Mouse (Mus musculus): Measurements from ENCODE around the gene Cirbp. TPM values are rescaled to one million over a fixed set of nuclear protein-coding genes. Genes with fewer than 3 reads are reported as not detected.

The Cirbp gene
- polyA plus RNA-seq (2015; fragmentation: Nextera tagmentation; extraction: Ambion mirVana): 149 and 194 TPM in 2 replicates

GRCm38 (mm10) chr10:80165392-80166128 is at the start of gene Cirbp:
Gene Cirbp (plus strand): TSS chr10:80165985.
- ATAC-seq (ENCODE audit: low FRiP score, low read depth): no peak
- Histone ChIP-seq H3K4me2 (replicated peaks) (peak within 1 kb of the TSS; percentile 92), H3K4me1 (peaks cover 73% of the 10 kb centered on the region), H3K27me3 (no peaks in the 10 kb centered on the region), H3K27ac (peak within 1 kb of the TSS; percentile 79; the same call in 1 of the 2 replicates), H3K4me3 (peak within 1 kb of the TSS; percentile 84), H3K9ac (peak within 1 kb of the TSS; percentile 63), H3K9me3 (no peaks in the 10 kb centered on the region), H3K36me3 (peaks cover 13% of the 10 kb centered on the region)
- WGBS: 16% methylated on average over 20 of the region's 20 CpGs

GRCm38 (mm10) chr10:80116563-80116926 is 49.2 kb upstream of the Cirbp start:
- no peak for ATAC-seq (ENCODE audit: low FRiP score, low read depth)
- Histone ChIP-seq H3K4me3 (peak overlapping the region; percentile 96), H3K36me3 (peaks cover 36% of the 10 kb centered on the region), H3K9ac (peak overlapping the region; percentile 91), H3K27ac (peak overlapping the region; percentile 44; the same call in 1 of the 2 replicates), H3K27me3 (no peaks in the 10 kb centered on the region), H3K4me2 (replicated peaks) (peak overlapping the region; percentile 96), H3K4me1 (peaks cover 41% of the 10 kb centered on the region), H3K9me3 (no peaks in the 10 kb centered on the region; the same call in 1 of the 2 replicates)
- under 1% methylated on average over 27 of the region's 27 CpGs for WGBS

- H3K36me3 ChIP-seq: peaks cover 41% of the 10 kb centered on the region
- peak overlapping the region; percentile 44; the same call in 1 of the 2 replicates for H3K27ac ChIP-seq
- WGBS: 5% methylated on average over 30 of the region's 30 CpGs
Observed at GRCm38 (mm10) chr10:80116927-80117691, 48.7 kb upstream of the Cirbp start.

GRCm38 (mm10) chr10:80117736-80118135 is 48.0 kb upstream of the Cirbp start:
- H3K9ac ChIP-seq: peak overlapping the region; percentile 91
- no peak for ATAC-seq (ENCODE audit: low FRiP score, low read depth)
- H3K36me3 ChIP-seq: peaks cover 46% of the 10 kb centered on the region
- WGBS: 43% methylated on average over 1 of the region's 1 CpGs
- no peaks in the 10 kb centered on the region for H3K27me3 ChIP-seq
- peak overlapping the region; percentile 96 for H3K4me2 ChIP-seq (replicated peaks)
- peaks cover 41% of the 10 kb centered on the region for H3K4me1 ChIP-seq
- H3K4me3 ChIP-seq: peak overlapping the region; percentile 96
- H3K9me3 ChIP-seq: no peaks in the 10 kb centered on the region; the same call in 1 of the 2 replicates
- no peak overlapping the region; the same call in 1 of the 2 replicates for H3K27ac ChIP-seq

More at GRCm38 (mm10) chr10:80116927-80117691, 48.7 kb upstream of the Cirbp start:
- no peak for ATAC-seq (ENCODE audit: low FRiP score, low read depth)
- Histone ChIP-seq H3K9ac (peak overlapping the region; percentile 91), H3K4me1 (peaks cover 41% of the 10 kb centered on the region), H3K27me3 (no peaks in the 10 kb centered on the region), H3K4me2 (replicated peaks) (peak overlapping the region; percentile 96), H3K9me3 (no peaks in the 10 kb centered on the region; the same call in 1 of the 2 replicates), H3K4me3 (peak overlapping the region; percentile 96)

- peaks cover 41% of the 10 kb centered on the region for H3K4me1 ChIP-seq
- peak overlapping the region; percentile 96 for H3K4me2 ChIP-seq (replicated peaks)
- WGBS: 79% methylated on average over 6 of the region's 6 CpGs
- H3K9me3 ChIP-seq: no peaks in the 10 kb centered on the region; the same call in 1 of the 2 replicates
- H3K27me3 ChIP-seq: no peaks in the 10 kb centered on the region
- peak overlapping the region; percentile 96 for H3K4me3 ChIP-seq
- H3K36me3 ChIP-seq: peaks cover 52% of the 10 kb centered on the region
- no peak overlapping the region for H3K27ac ChIP-seq
- no peak for ATAC-seq (ENCODE audit: low FRiP score, low read depth)
- H3K9ac ChIP-seq: peak overlapping the region; percentile 91; the same call in 1 of the 2 replicates
Observed at GRCm38 (mm10) chr10:80118552-80118951, 47.2 kb upstream of the Cirbp start.

- peaks cover 67% of the 10 kb centered on the region for H3K36me3 ChIP-seq
- H3K27ac ChIP-seq: no peak overlapping the region
Observed at GRCm38 (mm10) chr10:80120146-80120545, 45.6 kb upstream of the Cirbp start.

GRCm38 (mm10) chr10:80121639-80122038 is 44.1 kb upstream of the Cirbp start:
- Histone ChIP-seq H3K27me3 (no peaks in the 10 kb centered on the region), H3K36me3 (peaks cover 82% of the 10 kb centered on the region), H3K9ac (no peak overlapping the region), H3K27ac (no peak overlapping the region), H3K9me3 (no peaks in the 10 kb centered on the region; the same call in 1 of the 2 replicates), H3K4me1 (peaks cover 33% of the 10 kb centered on the region), H3K4me2 (replicated peaks) (no peak overlapping the region), H3K4me3 (no peak overlapping the region)
- no peak for ATAC-seq (ENCODE audit: low FRiP score, low read depth)
- WGBS: 92% methylated on average over 2 of the region's 2 CpGs

More at GRCm38 (mm10) chr10:80120146-80120545, 45.6 kb upstream of the Cirbp start:
- Histone ChIP-seq H3K27me3 (no peaks in the 10 kb centered on the region), H3K9ac (peak overlapping the region; percentile 43; the same call in 1 of the 2 replicates), H3K9me3 (no peaks in the 10 kb centered on the region; the same call in 1 of the 2 replicates), H3K4me2 (replicated peaks) (no peak overlapping the region), H3K4me1 (peaks cover 33% of the 10 kb centered on the region), H3K4me3 (no peak overlapping the region)
- ATAC-seq (ENCODE audit: low FRiP score, low read depth): no peak
- whole genome bisulfite sequencing: 83% methylated on average over 2 of the region's 2 CpGs

GRCm38 (mm10) chr10:80123932-80124562 is 41.7 kb upstream of the Cirbp start:
- ATAC-seq (ENCODE audit: low FRiP score, low read depth): no peak
- no peak overlapping the region for H3K9ac ChIP-seq
- WGBS: 87% methylated on average over 9 of the region's 9 CpGs

GRCm38 (mm10) chr10:80127920-80128319 is 37.9 kb upstream of the Cirbp start:
- H3K27ac ChIP-seq: no peak overlapping the region

More at GRCm38 (mm10) chr10:80123932-80124562, 41.7 kb upstream of the Cirbp start:
- H3K9me3 ChIP-seq: no peaks in the 10 kb centered on the region; the same call in 1 of the 2 replicates
- H3K36me3 ChIP-seq: peaks cover 94% of the 10 kb centered on the region
- no peak overlapping the region for H3K4me3 ChIP-seq
- peaks cover 10% of the 10 kb centered on the region for H3K4me1 ChIP-seq
- no peaks in the 10 kb centered on the region for H3K27me3 ChIP-seq
- H3K27ac ChIP-seq: no peak overlapping the region
- no peak overlapping the region for H3K4me2 ChIP-seq (replicated peaks)

GRCm38 (mm10) chr10:80129846-80130245 is 35.9 kb upstream of the Cirbp start:
- Histone ChIP-seq H3K27ac (no peak overlapping the region), H3K9me3 (no peaks in the 10 kb centered on the region), H3K36me3 (peaks cover 98% of the 10 kb centered on the region), H3K4me1 (peaks cover 18% of the 10 kb centered on the region), H3K9ac (no peak overlapping the region; the same call in 1 of the 2 replicates), H3K4me3 (no peak overlapping the region), H3K4me2 (replicated peaks) (no peak overlapping the region), H3K27me3 (peaks cover 14% of the 10 kb centered on the region)
- ATAC-seq (ENCODE audit: low FRiP score, low read depth): no peak
- 90% methylated on average over 9 of the region's 9 CpGs for WGBS

More at GRCm38 (mm10) chr10:80127920-80128319, 37.9 kb upstream of the Cirbp start:
- Histone ChIP-seq H3K9me3 (no peaks in the 10 kb centered on the region), H3K36me3 (peaks cover 96% of the 10 kb centered on the region), H3K4me2 (replicated peaks) (no peak overlapping the region), H3K4me3 (no peak overlapping the region), H3K4me1 (peaks cover 15% of the 10 kb centered on the region), H3K9ac (no peak overlapping the region), H3K27me3 (peaks cover 12% of the 10 kb centered on the region)
- ATAC-seq (ENCODE audit: low FRiP score, low read depth): no peak
- 92% methylated on average over 8 of the region's 8 CpGs for WGBS

GRCm38 (mm10) chr10:80130403-80131031 is 35.3 kb upstream of the Cirbp start:
- Histone ChIP-seq H3K4me3 (no peak overlapping the region), H3K9me3 (no peaks in the 10 kb centered on the region), H3K27me3 (peaks cover 21% of the 10 kb centered on the region), H3K4me2 (replicated peaks) (0 out of 2 replicates have a peak overlapping the region, but pooled peaks have one; percentile 56), H3K36me3 (peaks cover 98% of the 10 kb centered on the region), H3K9ac (peak overlapping the region; percentile 8; the same call in 1 of the 2 replicates), H3K27ac (no peak overlapping the region), H3K4me1 (peaks cover 18% of the 10 kb centered on the region)
- no peak for ATAC-seq (ENCODE audit: low FRiP score, low read depth)
- WGBS: 82% methylated on average over 18 of the region's 18 CpGs
